Mouse (Mus musculus) small intestine, adult 2 months (tissue): ENCODE measurements around the gene Smoc2.

Experiments
- CTCF ChIP-seq: fragments of 200-500 bp; IDR thresholded peaks from 2 replicates; pipeline ENCODE4 v1.5.1; 2012; ENCODE audit warnings: low read depth, mild to moderate bottlenecking, control low read depth, inconsistent platforms, low read length, moderate library complexity, mixed read lengths; ENCODE audit not compliant: insufficient replicate concordance, insufficient read length; ENCODE audit errors: extremely low read depth
- POLR2A ChIP-seq: fragments of 200-500 bp; IDR thresholded peaks from 2 replicates; pipeline ENCODE4 v1.6.1; 2012; ENCODE audit warnings: low read depth, mild to moderate bottlenecking, control low read depth, inconsistent platforms, low read length, moderate library complexity

GRCm38 (mm10) chr17:14397456-14397855 is 118.2 kb downstream of the Smoc2 start:
- TF ChIP-seq CTCF = no peak
- no peak for TF ChIP-seq POLR2A
